Mouse (Mus musculus) frontal cortex, postnatal 10 days (tissue): ENCODE measurements around the gene 2610528A11Rik.
"Not testable (repeated sequence)": the region's sequence is repeated elsewhere in the genome, so short reads cannot be mapped to it uniquely, and the experiment has no call there.

ENCODE experiments used
- DNase-seq, 2 experiments: peaks; one replicate each; pipeline ENCODE4 v3.0.0; 2022; ENCODE audit warnings: low spot score in 2 of 2, mixed read lengths in 1 of 2

The 2610528A11Rik gene

GRCm38 (mm10) chr14:37113922-37114321 is at the start of gene 2610528A11Rik:
Gene 2610528A11Rik, minus strand, starts transcription at chr14:37114022.
- DNase-seq = no peak

DNA sequence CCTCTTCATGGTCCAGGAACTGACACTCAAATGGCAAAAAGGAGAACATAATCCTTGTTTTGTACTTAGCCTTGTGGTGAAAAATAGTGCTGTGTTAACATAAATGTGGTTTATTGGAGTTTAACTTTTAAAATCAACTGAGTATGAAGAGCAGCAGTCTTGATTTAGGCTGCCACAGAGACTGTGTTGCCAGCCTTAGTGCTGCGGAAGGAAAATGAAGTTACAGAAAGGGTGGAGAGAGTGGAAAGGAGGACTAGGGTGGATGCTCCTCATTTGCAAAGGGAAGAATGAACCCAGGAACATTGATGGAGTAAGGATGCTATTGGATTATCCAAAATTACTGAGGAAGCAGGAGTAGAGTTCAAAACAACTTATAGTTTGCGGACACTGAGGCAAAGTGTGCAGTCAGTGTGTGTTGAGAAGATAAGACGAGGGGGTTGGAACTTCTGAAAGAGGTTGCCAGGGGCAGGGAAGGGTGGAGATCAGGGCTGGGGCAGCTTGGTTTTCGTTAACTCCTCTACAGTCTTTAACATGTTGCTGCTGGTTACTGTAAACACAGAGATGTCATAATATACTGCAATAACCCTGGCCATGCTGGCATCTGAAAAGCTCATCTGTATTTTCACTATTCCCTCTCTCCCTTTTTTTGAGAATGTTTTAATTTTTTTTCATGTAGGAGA is 49.6 kb upstream of the 2610528A11Rik start:
- DNase-seq = no peak

DNA sequence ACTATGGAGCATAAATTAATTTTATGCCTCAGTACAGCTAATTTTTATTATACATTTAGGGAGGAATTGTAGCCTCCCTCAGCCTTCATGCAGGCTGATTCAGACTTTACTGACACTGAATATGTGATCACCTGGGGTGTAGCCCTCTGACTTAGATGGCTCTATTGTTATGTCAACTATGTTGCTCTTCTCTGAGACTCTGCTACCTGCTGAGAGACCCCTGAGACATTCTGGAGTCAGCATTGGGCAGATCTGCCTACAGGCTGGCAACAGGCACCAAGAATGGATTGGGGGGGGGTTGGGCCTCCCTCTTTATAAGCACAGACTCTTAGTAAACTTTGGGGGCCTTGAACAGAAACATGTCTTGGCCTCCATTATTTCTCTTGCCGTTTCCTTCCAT is 40.6 kb upstream of the 2610528A11Rik start:
- DNase-seq = no peak

DNA sequence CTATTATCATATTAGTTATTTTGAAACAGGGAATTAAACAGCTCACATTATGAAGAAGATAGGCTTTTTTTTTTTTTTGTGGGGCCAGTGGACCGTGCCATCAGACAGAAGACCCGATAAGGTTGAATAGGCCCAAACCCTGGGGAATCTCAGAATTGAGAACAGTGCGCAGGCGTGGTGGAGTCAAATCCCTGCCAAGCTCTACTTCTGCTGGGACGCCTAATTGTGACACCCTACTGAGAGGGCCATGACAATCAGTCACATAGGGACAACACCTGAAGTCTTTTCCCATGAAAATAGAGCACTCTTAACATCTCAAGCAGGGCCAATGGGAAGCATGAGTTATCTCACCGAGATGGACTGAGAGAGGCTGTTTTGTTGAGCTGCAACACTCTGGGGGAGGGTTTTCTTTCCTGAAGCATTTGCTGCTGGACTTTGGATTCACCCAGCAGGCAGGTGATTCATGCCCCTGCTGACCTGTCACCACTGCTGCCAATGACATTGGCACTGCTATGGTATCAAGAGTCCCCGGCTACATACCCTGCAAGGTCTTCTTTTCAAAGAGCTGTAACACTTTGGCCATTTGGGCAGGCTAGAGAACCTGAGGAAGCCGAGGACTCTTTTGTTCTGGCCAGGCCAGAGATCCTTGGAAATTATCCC is 25.4 kb upstream of the 2610528A11Rik start:
- no peak for DNase-seq

GRCm38 (mm10) chr14:37137596-37137995 is 23.8 kb upstream of the 2610528A11Rik start:
- DNase-seq = not testable (repeated sequence)

DNA sequence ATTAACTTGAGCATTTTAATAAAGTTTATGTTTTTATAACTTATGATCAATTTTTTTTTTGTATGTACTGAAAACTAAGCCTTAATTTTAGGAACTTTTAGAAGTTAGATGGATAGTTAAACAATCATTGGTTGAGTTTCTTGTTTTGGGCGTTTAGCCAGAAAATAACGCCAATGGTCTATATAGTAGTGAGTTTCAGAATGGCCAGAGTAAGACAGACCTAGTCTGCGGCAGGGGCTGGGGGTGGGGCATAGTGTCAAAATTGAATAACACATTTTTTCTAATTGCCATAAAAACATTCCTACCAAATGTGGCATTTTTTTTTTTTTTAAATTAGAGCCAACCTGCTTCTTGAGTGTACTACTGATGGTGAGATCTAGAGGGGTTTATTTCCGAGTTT is 22.3 kb upstream of the 2610528A11Rik start:
- DNase-seq = no peak

DNA sequence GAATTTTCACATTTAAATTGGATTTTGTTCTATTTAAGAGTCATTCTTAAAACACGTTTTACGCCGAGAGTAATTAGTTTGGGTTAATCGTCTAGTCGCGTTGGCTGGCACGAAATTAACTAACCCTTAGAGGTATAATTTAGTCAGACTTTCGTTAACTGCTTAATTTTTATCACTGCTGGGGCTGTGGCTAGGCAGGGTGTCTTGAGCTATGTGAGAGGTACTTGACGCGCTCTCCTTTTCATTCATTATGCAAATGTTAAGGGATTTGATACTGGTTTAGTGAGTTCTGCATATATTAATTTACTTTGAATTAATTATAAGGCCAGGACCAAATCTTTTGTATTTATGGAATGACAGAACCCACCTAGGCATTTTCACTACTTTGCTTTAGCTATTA is 21.8 kb upstream of the 2610528A11Rik start:
- no peak for DNase-seq

GRCm38 (mm10) chr14:37135127-37135593 is 21.3 kb upstream of the 2610528A11Rik start, which contains the start of gene Ghitm:
Gene Ghitm, minus strand, starts transcription at chr14:37135272.
- peak; percentile 97 to 98 for DNase-seq

- DNase-seq = no peak
Measured at GRCm38 (mm10) chr14:37134304-37135126, 20.7 kb upstream of the 2610528A11Rik start.

DNA sequence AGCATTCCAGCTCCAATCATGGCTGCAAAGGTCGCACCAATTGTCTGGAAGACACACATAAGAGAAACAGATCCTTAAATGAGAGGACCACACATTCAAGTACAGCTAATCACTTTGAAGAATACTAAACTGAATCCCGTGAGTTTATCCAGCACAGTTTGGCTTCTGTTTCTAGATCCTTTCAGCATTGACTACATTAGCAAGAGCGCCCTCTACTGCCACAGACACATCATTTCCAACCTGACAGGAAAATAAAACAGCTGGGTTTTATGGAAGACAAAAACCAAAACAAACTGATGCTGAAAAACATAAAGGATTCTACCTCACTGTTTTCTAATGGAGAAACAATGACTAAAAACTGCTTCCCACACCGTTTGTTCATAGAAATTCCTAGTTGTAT is 13.8 kb upstream of the 2610528A11Rik start:
- DNase-seq = no peak

- DNase-seq = no peak
Measured at GRCm38 (mm10) chr14:37119233-37119632, 5.4 kb upstream of the 2610528A11Rik start.

DNA sequence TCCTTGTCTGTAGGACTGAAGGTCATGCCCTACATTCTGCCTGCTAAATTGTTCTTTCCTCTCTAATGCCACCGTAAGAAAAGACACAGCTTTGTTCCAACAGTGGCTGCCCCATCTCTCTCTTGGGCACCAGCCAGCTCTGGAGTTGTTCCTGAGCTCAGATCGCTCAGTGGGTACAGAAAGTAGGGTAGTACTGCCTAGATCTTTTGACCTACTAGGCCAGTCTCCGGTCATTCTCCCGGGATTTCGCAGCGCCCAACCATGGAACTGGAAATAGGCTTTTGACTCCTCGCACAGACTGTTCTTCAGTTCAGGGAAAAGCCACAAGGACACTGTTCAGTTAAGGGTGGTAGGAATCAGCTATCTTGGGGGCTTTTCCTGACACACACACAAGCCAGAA is 891 bp downstream of the 2610528A11Rik start:
- no peak for DNase-seq

GRCm38 (mm10) chr14:37111371-37111770 is 2.5 kb downstream of the 2610528A11Rik start:
- DNase-seq = no peak

DNA sequence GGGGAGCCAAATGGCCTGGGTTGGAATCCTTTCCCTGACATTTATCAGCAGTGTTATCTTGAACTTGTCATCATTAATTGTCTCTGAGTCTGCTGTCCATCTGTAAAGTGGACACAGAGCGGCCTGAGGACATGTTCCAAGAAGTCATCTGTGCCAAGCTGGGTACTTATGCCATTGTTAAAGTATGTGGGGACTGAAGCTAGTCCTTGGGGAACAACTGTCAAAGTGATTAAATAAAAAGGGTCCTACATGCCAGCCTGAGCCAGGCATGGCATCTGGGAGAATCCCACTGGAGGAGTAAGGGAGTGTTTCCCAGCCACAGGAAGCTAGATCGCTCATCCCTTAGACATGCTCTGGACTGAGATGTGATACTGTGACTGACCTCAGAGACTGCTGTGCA is 3.4 kb downstream of the 2610528A11Rik start:
- DNase-seq = no peak

GRCm38 (mm10) chr14:37109975-37110374 is 3.8 kb downstream of the 2610528A11Rik start:
- DNase-seq = no peak

DNA sequence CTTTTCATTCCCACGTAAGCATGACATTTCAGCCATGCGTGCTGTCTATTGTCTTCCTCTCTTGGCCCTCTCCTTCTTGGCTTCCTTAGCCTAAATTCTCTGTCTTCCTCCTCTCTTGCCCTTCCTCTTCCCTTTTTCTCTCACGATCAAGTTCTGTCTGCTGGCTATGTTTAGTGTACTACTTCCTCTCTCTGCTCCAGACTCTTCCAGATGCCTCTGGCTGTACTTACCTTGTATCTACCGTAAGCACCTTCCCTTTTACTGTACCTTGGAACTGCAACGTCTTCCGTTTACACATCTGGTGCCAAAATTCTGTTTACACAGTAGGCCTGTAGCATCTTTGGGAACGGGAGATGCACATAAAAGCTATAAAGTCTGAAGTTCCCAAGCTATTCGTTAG is 4.4 kb downstream of the 2610528A11Rik start:
- DNase-seq = no peak

- peak in 1 of 2 experiments; percentile 18 for DNase-seq
Measured at GRCm38 (mm10) chr14:37105846-37106245, 8.0 kb downstream of the 2610528A11Rik start.

DNA sequence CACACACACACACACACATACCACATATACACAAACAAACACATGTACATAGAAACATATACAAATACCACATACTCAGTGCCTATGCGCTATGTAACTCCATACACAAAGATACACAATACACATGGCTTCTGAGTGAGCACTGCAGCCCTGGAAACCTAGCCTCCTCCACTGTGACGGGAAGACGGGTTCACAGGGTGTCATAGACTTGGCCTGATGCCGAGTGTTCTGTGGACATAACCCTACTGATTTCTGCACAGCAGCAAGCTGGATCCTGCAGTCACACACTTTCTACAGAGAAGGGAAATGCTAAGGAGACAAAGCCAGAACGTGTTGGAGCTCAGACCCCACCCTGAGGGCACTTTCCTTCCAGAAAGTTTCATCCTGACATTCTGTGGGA is 9.1 kb downstream of the 2610528A11Rik start:
- no peak for DNase-seq

DNA sequence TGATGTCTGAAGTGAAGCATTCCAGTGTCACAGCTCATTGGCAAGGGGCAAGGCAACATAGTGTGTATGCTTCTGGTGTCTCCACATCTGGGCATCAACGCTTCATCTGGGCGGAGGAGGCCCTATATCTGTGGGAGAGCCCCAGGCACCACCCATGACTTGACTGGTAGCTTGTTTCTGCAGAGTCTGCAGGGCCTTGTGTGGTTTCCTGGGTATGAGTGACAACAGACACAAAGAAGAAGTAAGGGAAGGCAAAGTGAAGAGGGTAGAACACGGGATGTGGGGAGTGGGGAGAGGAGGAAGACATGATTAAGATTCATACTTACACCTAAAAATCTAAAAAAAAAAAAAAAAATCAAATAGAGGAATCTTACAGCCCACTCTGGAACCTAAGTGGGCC is 11.3 kb downstream of the 2610528A11Rik start:
- DNase-seq = no peak

DNA sequence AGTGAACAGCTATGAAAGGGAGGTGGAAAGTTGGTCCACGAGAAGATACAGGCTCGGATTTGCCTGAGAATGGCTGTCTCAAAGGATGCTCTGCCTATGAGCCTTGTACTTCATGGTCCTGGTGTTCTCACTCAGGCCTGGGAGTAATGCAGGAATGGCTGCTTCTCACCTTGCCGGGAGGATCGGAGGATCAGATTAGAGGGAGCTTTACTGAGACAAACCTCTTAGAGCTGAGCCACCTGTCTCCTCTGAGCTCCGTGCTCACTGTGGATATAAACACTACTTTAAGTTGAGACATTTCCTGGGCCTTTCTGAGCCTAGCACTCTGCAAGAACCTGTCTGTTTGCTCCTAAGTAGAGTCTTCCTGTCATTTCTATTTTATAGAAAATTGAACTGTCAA is 12.3 kb downstream of the 2610528A11Rik start:
- no peak for DNase-seq

GRCm38 (mm10) chr14:37097956-37098530 is 15.8 kb downstream of the 2610528A11Rik start, which contains the start of gene Cdhr1:
Gene Cdhr1, minus strand, starts transcription at chr14:37098347.
- no peak for DNase-seq

DNA sequence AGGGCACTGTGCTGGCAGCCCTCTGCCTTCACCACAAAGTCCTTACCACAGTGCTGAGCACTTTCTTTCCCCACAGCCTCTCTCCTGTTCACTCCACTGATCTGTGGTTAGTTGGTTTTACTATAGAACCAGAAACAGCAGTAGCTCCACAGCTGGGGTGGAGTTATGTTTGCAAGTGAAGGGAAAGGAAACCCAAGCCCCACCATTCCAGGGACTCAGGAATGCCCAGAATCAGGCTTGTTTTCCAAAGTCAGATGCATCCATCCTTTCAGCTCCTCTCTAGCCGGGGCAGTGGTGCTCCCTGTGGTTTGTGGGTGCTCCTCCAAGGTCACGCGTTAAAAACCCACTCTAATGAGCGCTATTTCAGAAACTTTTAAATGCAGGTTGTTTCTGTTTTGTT is 18.3 kb downstream of the 2610528A11Rik start:
- no peak for DNase-seq
